Mouse (Mus musculus): ENCODE data around the gene Gpr157.
A peak's percentile ranks its signal among the peaks of the same experiment; 100 is the strongest.

Gpr157 gene

GRCm38 (mm10) chr4:150110373-150110772, 23.2 kb downstream of the Gpr157 start:
- DNase-seq (ENCODE audit: low read depth, low spot score): no peak

- DNase-seq (ENCODE audit: low read depth, low spot score): peak; percentile 68
Observed at GRCm38 (mm10) chr4:150112867-150113266, 25.7 kb downstream of the Gpr157 start.

DNA sequence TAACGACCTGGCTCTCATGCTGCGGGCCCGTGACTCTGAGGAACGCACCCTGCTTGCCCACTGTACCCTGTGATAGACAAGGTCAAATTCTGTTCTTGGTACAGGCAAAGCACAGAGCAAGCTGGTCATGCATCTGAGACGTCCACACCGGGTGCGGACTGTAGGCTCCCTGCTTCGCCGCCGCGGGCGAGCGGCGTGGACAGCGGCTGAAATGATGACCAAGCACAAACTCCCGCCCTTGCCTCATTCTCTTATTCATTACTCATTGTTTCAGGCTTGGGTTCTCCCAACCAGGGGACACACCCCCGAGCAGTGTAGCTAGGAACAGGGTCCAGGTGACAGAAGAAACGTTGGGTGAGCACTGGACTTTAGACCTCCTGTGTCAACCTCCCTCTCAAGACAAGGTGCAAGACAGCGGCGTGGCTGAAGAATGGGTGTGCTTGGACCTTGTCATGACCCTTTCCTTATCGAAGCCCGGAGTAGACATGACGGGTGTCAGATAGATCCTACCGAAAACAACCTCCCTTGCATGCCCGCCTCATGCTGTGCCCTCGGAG, 27.4 kb downstream of the Gpr157 start:
- no peak for DNase-seq (ENCODE audit: low read depth, low spot score)

DNA sequence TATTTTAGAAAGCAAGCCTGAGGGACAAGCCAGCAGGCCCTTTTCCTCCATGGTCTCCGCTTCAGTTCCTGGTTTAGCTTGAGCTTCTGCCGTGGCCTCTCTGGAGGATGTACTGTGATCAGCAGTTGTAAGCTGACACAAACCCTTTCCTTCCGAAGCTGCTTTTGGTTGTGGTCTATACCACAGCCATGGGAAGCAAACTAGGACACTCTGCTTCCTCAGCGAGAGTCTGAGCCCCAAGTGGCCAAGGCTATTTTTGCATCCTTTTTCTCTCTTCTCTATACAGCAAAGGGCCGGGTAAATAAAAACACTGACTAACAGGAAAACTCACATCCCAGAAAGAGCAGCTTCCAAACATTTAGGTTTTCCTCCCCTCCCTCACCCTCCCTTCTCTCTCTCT, 30.1 kb downstream of the Gpr157 start:
- no peak for DNase-seq (ENCODE audit: low read depth, low spot score)

GRCm38 (mm10) chr4:150118163-150118562, 31.0 kb downstream of the Gpr157 start:
- no peak for DNase-seq (ENCODE audit: low read depth, low spot score)

- DNase-seq (ENCODE audit: low read depth, low spot score): peak; percentile 65
Observed at GRCm38 (mm10) chr4:150119055-150119454, 31.9 kb downstream of the Gpr157 start, which contains the start of gene Slc2a5. Gene Slc2a5 (plus strand): TSS chr4:150119283.

DNA sequence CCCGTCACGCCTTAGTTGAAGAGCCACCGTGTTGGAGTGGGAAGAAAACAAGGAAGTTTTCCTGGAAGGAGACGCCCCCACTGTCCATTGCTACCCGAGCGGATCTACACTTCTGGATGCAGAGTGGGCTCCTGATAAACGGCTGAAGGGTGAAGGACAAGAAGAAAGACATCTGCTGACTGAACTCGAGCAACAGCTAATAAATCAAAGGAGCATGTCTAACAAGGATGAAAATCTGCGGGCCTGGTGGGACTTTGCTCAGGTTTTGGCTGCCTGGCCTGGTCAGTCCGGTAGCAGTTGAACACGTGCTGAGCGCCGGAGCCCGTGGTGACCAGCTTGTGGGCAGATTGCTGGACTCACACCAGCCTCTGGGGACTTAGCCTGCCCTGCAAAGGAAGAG, 32.5 kb downstream of the Gpr157 start:
- no peak for DNase-seq (ENCODE audit: low read depth, low spot score)

DNA sequence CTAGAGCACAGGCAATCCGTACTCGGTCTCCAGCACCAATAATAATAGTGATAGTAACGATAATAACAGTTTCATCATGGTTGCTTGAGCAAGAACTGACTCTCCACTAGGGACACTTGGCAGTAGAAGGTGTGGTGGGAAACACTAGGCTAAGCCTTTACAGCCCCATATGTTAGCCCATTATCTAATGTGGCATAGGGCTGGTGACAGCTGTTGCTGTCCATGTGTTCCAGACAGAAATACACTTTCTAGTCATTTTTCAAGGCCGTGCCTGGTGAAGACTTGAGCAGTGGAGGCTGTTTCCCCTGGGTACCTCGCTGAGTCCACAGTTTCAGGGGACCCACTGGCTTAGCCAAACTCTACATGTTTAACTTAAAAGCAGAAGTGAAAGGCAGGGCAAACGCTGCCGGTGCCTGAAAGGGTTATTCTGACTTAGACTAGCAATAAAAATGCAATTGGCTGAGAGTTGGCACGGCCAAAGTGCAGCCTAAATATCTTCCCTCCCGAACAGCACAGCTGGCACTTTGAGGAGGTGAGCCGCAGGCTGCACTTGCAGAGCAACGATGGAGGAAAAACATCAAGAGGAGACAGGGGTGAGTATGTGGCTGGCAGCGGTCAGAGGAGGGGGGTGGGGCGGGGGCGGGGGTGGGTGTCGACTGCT, 33.1 kb downstream of the Gpr157 start:
- no peak for DNase-seq (ENCODE audit: low read depth, low spot score)

DNA sequence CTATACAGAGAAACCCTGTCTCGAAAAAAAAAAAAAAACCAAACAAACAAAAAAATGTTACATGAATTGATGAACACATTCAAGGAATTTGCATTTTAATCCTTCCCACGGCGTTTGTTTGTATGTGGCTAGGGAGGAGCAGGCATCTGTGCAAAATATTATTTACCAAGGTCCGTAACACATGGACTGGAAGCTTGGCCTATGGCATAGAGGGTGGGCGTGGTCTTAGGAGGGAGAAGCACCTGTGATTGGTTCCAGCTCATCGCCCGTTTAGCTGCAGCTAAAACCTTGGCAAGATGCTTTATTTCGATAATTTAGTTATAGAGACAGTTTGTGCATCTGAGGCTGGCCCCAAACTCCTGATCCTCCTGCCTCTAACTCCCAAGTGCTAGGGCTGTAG, 34.3 kb downstream of the Gpr157 start:
- DNase-seq (ENCODE audit: low read depth, low spot score): no peak

DNA sequence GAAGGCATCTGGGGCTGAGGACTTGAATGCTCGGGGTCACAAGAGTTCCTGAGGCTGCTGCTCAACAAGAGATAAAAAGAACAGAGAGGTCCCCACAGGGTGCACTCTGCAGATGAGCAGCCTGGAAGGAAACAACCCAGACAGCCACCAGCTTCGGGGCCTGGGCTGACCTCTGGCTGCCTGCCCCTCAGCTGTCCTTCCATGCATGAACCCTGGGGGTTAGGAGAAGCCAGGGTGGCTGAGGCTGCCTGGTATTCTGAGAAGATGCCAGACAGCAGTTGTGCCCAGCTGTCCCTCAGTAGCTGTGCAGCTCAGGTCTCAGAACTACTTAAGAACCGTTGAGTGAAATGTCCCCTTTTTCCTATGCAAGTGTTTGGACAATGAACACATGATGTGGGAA, 35.3 kb downstream of the Gpr157 start:
- no peak for DNase-seq (ENCODE audit: low read depth, low spot score)

DNA sequence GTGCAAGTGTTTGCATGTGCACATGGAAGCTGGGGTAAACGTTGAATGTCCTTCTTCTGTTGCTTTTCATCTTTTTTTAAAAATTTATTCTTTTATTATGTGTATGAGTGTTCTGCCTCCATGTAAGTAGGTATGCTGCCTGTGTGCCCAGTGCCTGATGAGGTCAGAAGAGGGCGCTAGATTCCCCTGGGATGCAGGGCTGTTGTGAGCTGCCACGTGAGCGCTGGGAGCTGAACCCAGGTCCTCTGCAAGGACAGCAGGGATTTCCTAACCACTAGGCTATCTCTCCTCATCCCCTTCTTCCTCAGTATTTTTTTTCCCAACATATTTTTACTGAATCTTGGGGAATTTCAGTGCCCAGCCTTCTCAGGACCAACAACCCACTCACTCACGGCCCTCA, 39.2 kb downstream of the Gpr157 start:
- no peak for DNase-seq (ENCODE audit: low read depth, low spot score)

- DNase-seq (ENCODE audit: low read depth, low spot score): no peak
Observed at GRCm38 (mm10) chr4:150127894-150128293, 40.7 kb downstream of the Gpr157 start.

DNA sequence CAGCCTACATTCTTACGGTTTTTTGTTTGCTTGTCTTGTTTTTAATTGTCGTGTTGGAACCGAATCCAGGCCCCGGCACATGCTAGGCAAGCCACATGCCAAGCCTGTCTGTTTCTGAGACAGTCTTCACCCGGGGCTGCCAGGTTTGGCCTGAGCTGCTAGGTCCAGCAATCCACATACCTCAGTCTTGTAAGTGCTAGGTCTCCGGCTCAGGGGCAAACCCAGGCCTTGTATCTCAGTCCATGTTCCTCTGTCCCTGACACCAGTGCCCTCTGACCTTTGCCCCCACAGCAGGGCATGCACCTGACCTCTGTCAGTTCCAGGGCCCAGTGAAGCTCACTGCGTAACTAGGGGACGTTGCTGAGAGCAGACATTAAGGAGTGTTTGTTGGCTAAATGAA, 41.4 kb downstream of the Gpr157 start:
- no peak for DNase-seq (ENCODE audit: low read depth, low spot score)

DNA sequence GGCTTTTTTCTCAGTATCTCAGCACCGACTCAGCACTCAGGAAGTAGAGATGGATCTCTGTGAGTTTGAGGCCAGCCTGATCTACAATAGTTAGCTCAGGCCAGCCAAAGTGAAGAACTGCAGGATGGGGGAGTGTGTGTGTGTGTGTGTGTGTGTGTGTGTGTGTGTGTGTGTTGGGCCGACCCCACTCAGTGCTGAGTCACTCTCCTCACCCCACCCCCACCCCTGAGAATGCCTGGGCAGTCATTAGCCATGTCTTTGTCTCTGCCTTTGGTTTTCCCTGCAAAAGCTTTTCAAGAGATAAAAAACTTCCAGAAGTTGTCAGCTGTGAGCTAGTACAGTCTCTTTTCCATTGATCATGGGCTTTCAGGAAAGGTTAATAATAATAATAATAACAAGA, 43.5 kb downstream of the Gpr157 start:
- no peak for DNase-seq (ENCODE audit: low read depth, low spot score)

- DNase-seq (ENCODE audit: low read depth, low spot score): no peak
Observed at GRCm38 (mm10) chr4:150132692-150133271, 45.6 kb downstream of the Gpr157 start.

- DNase-seq (ENCODE audit: low read depth, low spot score): no peak
Observed at GRCm38 (mm10) chr4:150135254-150135653, 48.1 kb downstream of the Gpr157 start.

- DNase-seq (ENCODE audit: low read depth, low spot score): peak; percentile 81
Observed at GRCm38 (mm10) chr4:150136693-150137092, 49.5 kb downstream of the Gpr157 start.

DNA sequence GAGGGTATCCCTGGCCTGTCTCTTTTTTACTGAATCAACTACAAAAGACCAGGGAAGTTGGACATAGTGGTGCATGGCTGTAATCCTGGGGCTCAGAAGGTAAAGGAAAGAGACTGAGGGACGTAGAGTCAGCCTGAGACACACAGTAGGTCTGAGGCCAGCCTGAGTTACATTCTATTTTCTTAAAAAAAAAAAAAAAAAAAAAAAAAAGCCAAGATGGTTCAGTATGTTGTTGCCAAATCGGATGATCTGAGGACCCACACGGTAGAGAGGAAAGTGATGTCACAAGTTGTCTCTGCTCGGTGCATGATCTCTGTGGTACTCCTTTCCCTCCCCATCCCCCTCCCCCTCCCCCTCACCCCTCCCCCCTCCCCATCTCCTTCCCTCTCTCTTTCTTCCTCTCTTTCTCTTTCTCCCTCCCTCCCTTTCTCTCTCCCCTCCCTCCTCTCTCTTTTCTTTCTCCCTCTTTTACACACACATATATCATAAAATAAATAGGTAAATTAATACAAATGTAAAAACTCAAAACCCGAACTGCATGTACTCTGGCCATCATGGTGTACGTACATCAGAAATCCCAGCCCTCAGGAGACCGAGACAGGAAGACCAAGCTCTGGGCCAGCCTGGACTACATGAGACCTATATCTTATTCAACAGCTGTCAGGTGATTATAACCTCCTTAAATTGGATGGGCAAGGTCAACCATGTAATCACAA, 50.4 kb downstream of the Gpr157 start:
- no peak for DNase-seq (ENCODE audit: low read depth, low spot score)

DNA sequence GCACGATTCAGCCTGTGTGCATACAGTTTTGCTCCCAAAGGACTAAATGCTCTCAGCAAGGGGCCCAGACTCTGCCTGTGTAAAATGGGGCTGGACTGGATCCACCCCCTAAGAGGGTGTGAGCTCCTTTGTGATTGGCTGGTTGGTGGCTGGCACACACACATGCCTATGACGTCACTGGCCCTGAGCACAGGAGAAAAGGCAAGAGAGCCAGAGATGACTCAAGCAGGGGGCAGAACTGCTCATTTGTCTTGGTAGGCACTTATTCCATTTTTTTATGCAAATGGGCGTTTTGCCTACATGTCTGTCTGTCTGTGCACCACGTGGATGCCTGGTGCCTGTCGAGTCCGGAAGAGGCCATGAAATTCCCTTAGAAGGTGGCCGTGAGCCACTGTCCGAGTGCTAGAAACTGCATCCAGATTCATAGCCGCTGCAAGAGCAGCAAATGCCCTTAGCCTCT, 50.9 kb downstream of the Gpr157 start:
- peak; percentile 81 for DNase-seq (ENCODE audit: low read depth, low spot score)

- DNase-seq (ENCODE audit: low read depth, low spot score): no peak
Observed at GRCm38 (mm10) chr4:150139090-150139489, 51.9 kb downstream of the Gpr157 start.

DNA sequence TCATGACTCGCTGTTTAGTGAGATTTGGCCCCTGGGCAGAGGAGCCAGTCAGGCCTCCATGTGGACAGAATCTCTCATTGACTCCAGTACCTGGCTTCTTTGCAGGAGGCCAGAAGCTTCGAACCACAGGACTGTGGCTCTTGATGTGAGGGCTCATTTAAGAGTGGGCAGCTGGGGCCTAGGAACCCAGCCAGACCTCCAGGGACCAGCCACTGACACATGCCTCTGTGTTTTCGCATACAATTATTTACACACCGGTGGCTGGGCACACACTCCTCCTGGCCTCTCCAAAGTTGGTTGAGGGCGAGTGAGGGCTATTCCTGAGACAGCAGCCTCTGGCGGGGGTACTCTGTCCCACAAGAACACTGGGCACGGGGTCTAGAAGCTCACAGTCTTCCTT, 53.2 kb downstream of the Gpr157 start:
- no peak for DNase-seq (ENCODE audit: low read depth, low spot score)

DNA sequence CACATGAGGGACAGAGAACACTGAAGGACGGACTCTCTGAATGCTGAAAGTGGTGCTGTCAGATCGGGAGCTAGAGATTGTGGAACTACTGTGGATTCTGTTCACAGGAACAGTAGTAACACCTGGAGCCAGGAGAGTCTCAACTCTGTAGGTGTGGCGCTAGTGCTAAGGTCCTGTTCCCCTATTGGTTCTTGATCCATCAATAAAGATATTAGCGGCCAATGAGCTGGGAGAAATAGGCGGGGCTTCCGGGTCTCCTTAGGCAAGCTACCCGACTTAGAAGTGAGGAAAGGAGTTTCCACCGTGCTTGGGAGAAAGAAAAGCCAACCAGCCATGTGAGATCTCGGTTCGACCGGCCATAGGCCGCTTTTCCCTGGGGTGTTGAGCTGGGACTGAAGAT, 57.1 kb downstream of the Gpr157 start:
- no peak for DNase-seq (ENCODE audit: low read depth, low spot score)

- no peak for DNase-seq (ENCODE audit: low read depth, low spot score)
Observed at GRCm38 (mm10) chr4:150146286-150146685, 59.1 kb downstream of the Gpr157 start.

Data from mesoderm, embryonic 11.5 days (tissue).